Mouse (Mus musculus): ENCODE measurements at regions not wholly inside any gene's neighbourhood (a gene's known extent, or its start where the extent isn't known, plus 50 kb on each side); places are given as distances from the start of the nearest gene placed in this dataset.

DNA sequence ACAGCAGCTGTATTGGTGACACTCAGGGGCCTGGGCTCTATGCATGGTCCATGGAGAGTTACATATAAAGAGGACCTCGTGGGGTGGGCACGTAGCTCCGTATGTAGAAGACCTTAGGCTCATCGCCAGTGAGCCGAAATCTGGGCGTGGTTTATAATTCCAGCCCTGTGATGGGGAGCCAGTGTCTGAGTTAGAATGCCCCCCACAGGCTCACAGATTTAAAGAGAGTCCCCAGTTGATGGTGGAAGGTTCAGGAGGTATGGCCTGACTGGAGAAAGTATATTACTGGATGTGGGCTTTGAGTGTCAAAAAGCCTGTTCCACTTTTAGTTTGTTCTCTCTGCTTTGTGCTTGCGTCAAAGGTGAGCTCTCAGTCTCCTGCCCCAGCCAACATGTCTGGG lies 54.8 kb downstream of the 1700122O11Rik start:
- no peak for DNase-seq (ENCODE audit: low read depth, low spot score)
- 86% methylated on average over 7 of the region's 7 CpGs for WGBS

DNA sequence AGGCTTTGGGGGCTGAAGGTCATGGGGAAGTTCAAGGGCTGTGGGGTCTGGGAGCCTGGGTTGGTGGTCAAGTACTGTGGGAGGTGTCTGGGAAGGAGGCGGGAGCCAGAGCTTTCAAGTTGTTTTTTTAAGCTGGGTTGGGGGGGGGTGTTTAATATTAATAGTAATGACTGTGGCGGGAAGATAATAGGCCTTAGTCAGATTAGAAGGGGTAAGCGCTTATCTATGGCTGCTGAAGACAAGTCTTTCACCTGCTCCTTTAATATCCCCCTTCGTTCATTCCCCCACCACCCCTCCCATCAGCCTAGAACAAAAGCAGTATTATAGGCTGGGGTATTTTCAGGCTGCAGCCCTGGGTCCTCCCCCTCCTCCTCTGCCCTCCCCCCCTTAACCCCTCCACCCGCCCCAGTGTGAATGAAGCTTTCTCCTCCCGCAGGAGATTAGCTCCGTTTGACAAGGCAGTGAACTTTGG lies 56.5 kb downstream of the 1700122O11Rik start:
- no peak for DNase-seq (ENCODE audit: low read depth, low spot score)
- 82% methylated on average over 7 of the region's 7 CpGs for WGBS

DNA sequence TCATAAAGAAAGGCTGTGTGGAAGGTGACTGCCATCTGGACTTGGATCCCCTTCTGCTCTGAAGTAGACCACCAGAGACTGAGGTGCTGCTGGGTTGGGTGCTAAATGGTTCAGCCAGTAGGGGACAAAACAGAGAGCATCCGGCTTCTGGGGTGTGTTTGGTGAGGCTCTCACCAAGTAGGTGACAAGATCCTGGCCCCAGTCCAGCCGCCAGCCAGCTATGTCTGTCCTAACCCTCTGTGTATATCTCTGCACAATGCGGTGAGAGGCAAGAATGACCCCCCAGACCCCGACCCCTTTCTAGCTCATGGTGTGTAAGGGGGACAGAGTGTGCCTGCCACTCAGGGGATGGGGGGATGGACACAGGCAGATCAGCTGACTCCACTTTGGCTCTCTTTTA lies 54.8 kb upstream of the Foxp4 start:
- no peak for DNase-seq (ENCODE audit: low read depth, low spot score)
- 71% methylated on average over 4 of the region's 4 CpGs for WGBS

DNA sequence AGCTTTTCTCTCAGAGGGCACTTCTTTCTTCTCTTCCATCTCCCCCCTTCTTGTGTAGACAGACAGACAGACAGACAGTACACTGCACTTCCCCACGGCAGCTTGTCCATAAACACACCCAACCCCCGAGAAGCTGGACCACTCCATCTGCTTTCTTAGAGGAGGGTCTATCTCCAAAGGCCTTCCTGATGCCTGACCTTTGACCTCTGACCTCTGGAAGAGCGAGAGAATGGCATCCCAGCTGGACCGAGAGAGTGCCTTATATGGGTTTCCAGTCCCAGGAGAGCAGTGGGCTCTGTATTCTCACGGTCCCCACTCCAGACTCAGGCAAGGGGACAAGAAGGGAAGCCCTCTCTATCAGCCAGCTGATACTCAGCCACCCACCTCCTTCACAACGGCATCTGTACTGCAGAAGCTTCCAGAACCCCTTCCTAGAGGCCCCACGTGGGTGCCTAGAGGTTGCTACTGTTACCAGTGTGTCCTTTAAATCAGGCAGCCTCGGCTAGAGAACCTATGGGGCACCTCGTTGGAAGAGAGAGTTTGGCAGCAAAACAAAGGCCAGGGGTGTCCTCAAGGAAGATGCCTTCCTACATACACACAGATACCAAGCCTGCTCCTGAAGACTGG lies 54.1 kb upstream of the Foxp4 start:
- no peak for DNase-seq (ENCODE audit: low read depth, low spot score)
- WGBS = 59% methylated on average over 9 of the region's 9 CpGs

DNA sequence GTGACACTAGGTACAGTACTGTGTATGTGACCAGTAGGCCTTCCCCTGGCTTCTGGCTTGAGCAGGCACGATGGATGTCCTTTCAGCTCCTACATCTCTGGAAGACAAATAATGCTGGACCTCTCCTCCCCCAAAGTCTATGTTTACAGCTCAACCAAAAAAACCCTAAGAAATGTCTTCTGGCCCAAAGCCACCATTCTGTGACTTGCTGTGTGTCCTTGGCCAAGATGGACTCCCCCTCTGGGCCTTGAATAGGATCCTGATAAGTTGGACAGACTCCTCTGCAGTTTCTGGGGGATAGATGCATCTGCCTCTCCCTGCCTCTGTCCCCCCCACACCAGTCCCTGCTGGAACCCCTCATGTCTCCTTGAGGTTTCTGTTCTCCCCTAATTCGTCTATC lies 53.6 kb upstream of the Foxp4 start:
- DNase-seq (ENCODE audit: low read depth, low spot score) = no peak
- 73% methylated on average over 2 of the region's 2 CpGs for WGBS

DNA sequence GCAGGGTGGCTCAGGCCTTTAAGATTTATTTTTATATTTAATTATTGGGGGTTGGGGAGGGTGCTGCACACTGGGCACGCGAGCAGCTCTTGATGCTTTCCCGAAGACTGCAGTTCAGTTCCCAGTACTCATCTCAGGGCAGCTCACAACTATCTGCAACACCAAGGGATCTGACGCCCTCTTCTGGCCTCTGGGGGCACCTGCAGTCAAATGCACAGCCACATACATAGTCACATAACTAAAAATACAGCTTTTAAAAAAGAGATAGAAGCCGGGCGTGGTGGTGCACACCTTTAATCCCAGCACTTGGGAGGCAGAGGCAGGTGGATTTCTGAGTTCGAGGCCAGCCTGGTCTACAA lies 52.5 kb upstream of the Foxp4 start:
- DNase-seq (ENCODE audit: low read depth, low spot score) = no peak
- 94% methylated on average over 7 of the region's 7 CpGs for WGBS

DNA sequence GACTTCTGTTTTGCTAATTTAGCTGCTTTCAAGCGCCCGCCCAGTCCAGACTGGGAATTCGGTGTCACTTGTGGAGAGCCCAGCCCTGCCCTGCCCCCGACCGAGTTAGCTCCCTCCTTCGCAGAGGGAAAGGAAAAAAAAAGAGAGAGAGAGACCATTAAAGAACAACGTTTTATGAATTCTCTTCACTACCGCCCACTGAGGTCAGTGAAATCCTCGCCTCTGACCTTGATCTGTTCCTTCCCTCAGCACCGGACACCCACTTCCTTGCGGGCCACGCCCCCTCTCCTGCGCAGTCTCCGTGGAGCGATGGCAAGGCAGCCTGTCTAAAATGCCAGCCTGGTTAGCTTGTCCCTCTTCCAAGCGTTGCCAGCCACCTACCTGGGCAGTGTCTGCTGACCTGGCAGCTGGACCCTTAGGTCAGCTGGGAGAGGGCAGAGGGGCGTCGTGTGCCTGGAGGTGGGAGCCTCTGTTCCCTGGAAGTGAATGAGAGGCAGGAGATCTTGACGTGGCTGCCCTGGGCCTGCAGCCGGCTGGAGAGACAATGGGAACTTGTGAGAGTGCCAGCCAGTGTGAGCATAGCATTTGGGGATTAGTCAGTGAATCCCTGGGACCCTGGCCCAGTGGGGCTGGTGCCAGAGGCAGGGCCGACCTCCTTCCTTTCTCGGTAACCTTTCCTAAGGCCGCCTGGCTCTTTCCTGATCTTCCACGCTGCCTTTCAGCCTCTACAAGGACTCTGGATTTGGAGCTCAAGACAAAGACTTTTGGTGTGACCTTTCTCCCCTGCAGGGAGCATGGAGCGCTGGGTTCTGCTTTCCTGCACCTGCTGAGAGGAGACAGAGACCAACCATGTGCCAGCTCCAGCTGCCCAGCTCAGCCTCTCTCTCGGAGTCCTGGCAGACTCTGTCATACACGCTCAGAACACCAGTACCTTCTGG lies 51.9 kb upstream of the Foxp4 start:
- DNase-seq (ENCODE audit: low read depth, low spot score) = peak; percentile 66
- 15% methylated on average over 27 of the region's 27 CpGs for WGBS

DNA sequence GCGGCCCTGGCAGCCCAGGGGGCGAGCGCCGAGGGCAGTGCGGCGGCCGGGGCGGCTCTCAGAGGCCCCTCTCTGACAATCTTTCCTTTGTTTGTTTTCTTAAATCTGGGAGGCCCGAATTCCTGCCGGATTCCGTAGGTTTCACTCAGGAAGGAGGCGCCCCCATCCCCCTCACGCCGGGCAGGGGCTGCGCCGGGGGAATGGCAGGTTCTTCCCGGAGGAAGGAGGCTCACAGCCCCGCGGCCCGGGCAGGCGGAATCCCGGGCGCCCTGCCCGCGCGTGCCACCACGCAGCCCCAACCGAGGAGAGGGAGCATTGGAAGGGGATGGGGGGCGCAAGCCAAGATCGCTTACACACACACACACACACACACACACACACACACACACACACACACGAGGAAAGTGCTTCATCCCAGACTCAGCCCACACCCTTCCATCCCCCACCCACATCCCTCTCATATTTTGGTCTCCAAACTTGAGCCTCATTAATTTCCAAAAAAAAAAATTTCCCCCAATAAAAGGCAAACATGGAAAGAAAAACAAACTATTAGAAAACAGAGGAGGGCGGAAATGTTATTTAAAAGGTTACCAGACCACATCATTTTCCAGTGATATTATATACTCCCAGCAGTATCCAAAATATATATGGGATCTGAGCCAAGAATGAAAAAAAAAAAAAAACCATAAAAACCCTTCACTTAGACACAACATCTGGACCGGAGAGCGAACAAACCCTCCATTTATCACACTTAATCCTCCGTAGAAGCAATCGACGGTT lies 51.0 kb upstream of the Foxp4 start:
- DNase-seq (ENCODE audit: low read depth, low spot score) = no peak
- WGBS = 7% methylated on average over 36 of the region's 37 CpGs

DNA sequence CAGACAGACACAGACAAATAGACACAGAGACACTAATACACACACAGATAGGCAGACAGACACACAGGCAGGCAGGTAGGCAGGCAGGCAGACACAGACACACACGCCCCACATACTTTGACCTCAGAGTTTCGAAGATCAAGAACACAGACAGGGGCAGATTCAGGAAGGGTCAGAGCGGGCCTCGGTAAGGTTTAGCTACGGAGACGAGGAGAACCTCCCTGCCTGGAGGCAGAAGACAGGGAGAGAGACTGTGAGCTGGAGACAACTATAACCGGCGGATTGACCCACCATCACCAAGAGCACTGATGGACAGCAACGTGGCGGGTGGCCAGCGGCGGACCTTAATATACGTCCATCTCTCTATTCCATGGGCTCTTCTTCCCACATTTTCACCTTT lies 50.1 kb upstream of the Foxp4 start:
- DNase-seq (ENCODE audit: low read depth, low spot score) = no peak
- WGBS = 17% methylated on average over 13 of the region's 13 CpGs

Data from large intestine, adult 2 months (tissue).